Mouse (Mus musculus): ENCODE data around the gene Ywhaq.

Ywhaq gene

GRCm38 (mm10) chr12:21340674-21341073 is 76.8 kb downstream of the Ywhaq start:
- DNase-seq (ENCODE audit: inconsistent age in 2 of 2, low spot score in 1 of 2): no peak

All from adrenal gland, adult (tissue).